Mouse (Mus musculus): ENCODE data around the gene C3. TPM values are rescaled to one million over a fixed set of nuclear protein-coding genes. Genes with fewer than 3 reads are reported as not detected.

Gene C3
- total RNA-seq, 4 experiments from 2014 or later: 0.94 to 3.9 (median 1.3) TPM

DNA sequence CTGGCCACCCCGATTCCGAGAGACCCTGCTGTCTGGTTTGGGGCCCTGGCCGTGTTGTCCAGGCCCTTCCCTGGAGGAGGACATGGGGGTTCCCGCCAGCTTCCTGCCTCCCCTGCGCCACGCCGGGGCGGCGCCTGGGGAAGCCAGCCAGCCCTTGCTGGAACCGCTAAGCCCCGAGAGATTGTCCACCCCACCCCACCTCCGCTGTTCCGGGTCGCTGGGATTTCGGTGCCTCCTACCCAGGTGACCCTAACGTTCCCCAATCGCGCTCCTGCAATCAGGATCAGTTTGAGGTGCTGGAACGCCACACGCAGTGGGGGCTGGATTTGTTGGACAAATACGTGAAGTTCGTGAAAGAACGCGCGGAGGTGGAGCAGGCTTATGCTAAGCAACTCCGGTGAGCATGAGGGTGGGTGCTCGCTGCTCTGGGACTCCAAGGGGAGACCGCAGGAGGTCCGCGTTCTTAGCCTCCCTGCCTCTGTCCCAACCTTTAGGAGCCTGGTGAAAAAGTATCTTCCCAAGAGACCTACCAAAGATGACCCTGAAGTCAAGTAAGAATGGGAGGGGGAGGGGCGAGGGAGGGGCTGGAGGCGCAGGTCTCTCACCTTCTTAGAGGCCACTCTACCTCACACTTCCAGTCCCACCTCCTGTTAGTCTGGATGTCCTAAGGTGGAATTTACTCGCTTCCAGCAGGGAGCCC lies 22.7 kb upstream of the C3 start:
- no peak for DNase-seq (ENCODE audit: low spot score in 2 of 2)

- DNase-seq (ENCODE audit: low spot score in 2 of 2): peak; percentile 70 to 77
These were observed 21.5 kb upstream of the C3 start, which contains the start of gene Trip10 for GRCm38 (mm10) chr17:57249186-57250181. Trip10 (plus strand) TSS chr17:57249455.

GRCm38 (mm10) chr17:57248771-57249170 lies 20.8 kb upstream of the C3 start:
- DNase-seq (ENCODE audit: low spot score in 2 of 2): no peak

DNA sequence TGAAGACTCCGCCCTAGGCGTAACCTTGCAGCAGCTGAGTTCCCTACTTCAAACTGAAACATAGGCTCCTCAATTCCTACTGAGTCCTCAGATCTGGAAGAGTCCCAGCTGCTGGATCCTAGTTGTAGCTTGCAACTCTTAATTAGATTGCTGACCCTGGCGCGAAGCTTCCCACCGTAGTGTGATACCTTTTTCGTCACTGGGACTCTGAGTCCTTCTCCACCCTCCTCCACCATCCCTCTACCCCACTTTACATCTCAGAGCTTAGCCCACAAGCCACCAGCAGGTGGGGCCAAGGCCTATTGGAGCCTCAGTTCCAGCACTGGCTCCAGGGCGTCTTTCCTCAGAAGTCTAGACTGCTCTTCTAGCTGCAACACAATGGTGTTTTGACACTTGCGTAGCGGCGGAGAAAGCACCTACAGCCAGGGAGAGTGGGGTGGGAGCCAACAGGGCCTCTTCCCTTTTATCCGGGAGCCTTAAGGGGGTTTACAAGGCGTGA lies 20.3 kb upstream of the C3 start, which contains the start of gene Gpr108:
TSS of gene Gpr108 (minus strand) at position 246 of the 499 bp plus-strand sequence.
- DNase-seq (ENCODE audit: low spot score in 2 of 2): peak; percentile 72 to 87

GRCm38 (mm10) chr17:57247393-57248200 lies 19.7 kb upstream of the C3 start:
- DNase-seq (ENCODE audit: low spot score in 2 of 2): peak; percentile 82 to 99

DNA sequence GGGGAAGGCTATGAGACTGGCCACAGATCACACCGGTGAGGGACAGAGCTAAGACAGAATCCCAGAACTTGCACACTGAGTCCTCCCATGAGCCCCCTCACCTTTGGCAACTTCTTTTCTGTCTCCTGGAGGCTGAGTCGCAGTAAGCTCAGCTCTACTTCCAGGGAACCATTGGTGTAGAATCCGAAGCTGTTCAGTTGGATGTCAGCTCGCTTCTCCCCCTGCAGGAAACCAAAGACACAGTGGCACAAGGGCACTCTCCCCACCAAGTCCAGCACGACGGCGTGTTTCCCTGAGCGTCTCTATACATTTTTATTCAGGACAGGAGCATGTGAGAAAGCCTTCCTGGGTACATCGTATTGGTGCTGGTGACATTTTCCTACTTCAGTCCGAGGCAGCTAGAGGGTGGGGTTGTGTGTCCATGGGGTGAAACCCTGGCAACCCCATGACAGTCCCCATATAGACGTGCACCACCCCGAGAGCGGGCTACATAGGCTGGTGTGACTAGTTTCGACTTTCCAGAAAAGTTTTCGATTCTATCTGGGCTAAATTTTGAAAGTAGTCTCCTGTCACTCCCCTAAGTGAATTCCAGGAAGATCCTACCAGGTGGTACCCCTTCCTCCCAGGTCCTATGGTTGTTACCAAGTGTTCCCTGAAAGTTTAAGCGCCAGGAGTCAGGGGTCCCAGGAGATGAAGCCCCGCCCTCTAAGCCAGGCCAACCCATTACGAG lies 18.9 kb upstream of the C3 start:
- DNase-seq (ENCODE audit: low spot score in 2 of 2): no peak

DNA sequence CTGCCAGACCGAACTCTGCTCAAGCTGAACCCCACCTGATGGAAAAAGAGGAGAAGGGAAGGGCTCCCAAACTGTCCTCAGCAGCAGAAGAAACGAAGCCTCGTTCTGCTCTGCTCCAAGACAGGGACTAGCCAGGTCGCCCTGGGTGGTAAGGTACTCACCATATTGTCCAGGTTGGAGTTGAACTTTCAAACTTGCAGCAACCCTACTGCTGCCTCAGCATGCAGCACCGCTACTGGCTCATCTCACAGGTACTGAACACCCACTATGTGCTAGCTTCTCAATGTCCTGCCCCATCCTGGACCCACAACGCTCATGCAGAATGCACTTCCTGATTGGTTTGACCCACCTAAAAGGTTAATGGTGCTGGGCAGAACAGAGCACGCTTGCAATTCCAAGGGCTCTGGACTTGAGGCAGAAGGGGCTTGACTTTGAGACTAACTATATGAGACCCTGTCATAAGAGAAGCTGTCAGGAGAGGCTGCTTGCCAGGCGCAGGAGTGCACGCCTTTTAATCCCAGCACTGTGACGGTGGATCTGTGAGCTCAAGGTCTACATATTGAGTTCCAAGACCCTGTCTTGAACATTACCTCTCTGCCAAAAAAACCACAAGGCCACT lies 17.5 kb upstream of the C3 start:
- DNase-seq (ENCODE audit: low spot score in 2 of 2): no peak

GRCm38 (mm10) chr17:57243650-57244370 lies 15.9 kb upstream of the C3 start:
- no peak for DNase-seq (ENCODE audit: low spot score in 2 of 2)

DNA sequence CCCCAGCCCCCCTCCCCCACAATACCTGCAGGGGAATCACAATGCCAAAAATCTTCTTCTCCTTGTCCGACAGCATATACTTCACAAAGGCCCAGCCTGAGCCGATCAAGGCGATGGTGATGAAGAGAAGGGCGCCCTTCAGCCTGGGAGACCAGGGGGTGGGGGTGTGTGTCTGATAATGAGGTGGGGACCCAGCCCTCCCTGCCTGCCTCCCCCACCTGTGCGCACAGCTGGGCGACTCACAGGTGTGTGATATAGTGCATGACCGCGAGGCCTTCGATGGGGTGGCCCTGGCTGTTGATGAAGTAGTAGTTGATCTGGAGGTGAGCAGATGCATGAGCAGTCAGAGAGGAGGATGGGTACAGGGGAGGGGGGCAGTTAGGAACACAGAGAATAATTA lies 9.2 kb upstream of the C3 start:
- DNase-seq (ENCODE audit: low spot score in 2 of 2): no peak

GRCm38 (mm10) chr17:57235803-57236202 lies 7.9 kb upstream of the C3 start:
- no peak for DNase-seq (ENCODE audit: low spot score in 2 of 2)

DNA sequence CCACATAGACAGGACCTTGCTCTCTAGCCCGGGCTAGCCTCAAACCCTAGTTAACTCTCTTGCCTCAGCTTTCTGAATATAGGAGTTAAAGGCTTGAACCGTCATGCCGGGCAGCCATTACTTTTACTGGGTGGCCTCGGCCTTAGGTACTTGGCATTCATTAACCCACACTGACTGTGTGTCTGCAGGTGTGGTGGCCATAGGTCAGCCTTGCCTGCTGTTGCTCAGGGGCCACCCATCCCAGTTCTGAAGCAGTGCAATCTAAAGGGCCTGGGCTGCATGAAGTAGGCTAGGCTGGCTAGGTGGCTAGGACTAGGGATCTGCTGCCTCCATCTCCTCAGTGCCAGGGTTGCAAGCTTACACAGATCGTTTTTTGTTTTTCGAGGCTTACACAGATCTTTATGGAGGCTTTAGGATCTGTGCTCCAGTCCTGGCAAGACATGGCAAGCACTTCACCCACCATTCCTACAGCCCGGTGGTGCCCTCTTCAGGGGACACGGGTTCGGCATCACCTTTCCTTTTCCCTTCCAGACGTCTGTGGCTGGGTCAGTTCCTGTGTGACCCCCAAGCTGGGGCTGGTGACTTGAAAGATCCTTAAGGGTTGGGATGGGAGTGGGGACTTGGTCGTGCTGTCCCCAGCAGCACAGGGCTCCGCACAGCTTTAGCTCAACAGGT lies 6.5 kb upstream of the C3 start:
- DNase-seq (ENCODE audit: low spot score in 2 of 2): no peak

- no peak for DNase-seq (ENCODE audit: low spot score in 2 of 2)
These were observed 5.1 kb upstream of the C3 start for GRCm38 (mm10) chr17:57233038-57233437.

- DNase-seq (ENCODE audit: low spot score in 2 of 2): no peak
These were observed 4.3 kb upstream of the C3 start for GRCm38 (mm10) chr17:57232200-57232599.

- DNase-seq (ENCODE audit: low spot score in 2 of 2): no peak
These were observed 3.4 kb upstream of the C3 start for GRCm38 (mm10) chr17:57231321-57231771.

GRCm38 (mm10) chr17:57230728-57231125 lies 2.8 kb upstream of the C3 start:
- no peak for DNase-seq (ENCODE audit: low spot score in 2 of 2)

- no peak for DNase-seq (ENCODE audit: low spot score in 2 of 2)
These were observed 2.2 kb upstream of the C3 start for GRCm38 (mm10) chr17:57229851-57230727.

GRCm38 (mm10) chr17:57228873-57229272 lies 937 bp upstream of the C3 start:
- DNase-seq (ENCODE audit: low spot score in 2 of 2): no peak

DNA sequence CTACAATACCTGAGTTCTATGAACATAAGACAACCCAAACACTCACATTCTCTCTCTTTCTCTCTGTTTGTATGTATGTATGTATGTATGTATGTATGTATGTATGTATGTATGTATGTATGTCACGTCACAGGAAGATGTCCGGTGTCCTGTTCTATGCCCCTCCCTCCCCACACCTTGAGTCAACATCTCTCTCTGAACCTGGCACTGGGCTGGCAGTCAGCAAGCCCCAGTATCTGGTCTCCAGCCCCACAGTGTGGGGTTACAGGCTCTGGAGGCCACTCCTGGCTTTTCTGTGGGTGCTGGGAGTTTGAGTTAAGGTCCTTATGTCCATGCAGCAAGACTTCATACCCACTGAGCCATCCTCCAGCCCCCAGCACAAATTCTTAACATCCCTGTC lies 468 bp downstream of the C3 start:
- DNase-seq (ENCODE audit: low spot score in 2 of 2): no peak

All from left cerebral cortex, adult 8-10 months (tissue).